Mouse (Mus musculus) ES-CJ7 (cell line): ENCODE measurements around the gene Tns3.
"Not testable (repeated sequence)": the region's sequence is repeated elsewhere in the genome, so short reads cannot be mapped to it uniquely, and the experiment has no call there.

Source experiments
- DNase-seq: peaks from one replicate; pipeline ENCODE4 v3.0.0; 2011; ENCODE audit warnings: low read depth, low spot score

The Tns3 gene

GRCm38 (mm10) chr11:8579789-8580188, 84.5 kb downstream of the Tns3 start:
- no peak for DNase-seq

GRCm38 (mm10) chr11:8575217-8576180, 88.8 kb downstream of the Tns3 start:
- DNase-seq, result peak; percentile 97

- DNase-seq, result no peak
These were observed 89.8 kb downstream of the Tns3 start for GRCm38 (mm10) chr11:8574562-8574961.

GRCm38 (mm10) chr11:8572762-8573161, 91.6 kb downstream of the Tns3 start:
- no peak for DNase-seq

- DNase-seq, result peak; percentile 98
These were observed 94.9 kb downstream of the Tns3 start for GRCm38 (mm10) chr11:8569232-8570028.

GRCm38 (mm10) chr11:8568829-8569228, 95.5 kb downstream of the Tns3 start:
- DNase-seq, result no peak

- DNase-seq, result peak; percentile 88
These were observed 98.0 kb downstream of the Tns3 start for GRCm38 (mm10) chr11:8566250-8566853.

- no peak for DNase-seq
These were observed 105.5 kb downstream of the Tns3 start for GRCm38 (mm10) chr11:8558761-8559282.

- no peak for DNase-seq
These were observed 106.1 kb downstream of the Tns3 start for GRCm38 (mm10) chr11:8558258-8558657.

- peak; percentile 38 for DNase-seq
These were observed 107.3 kb downstream of the Tns3 start for GRCm38 (mm10) chr11:8557006-8557405.

GRCm38 (mm10) chr11:8551710-8552109, 112.6 kb downstream of the Tns3 start:
- no peak for DNase-seq

- no peak for DNase-seq
These were observed 116.7 kb downstream of the Tns3 start for GRCm38 (mm10) chr11:8547661-8548060.

GRCm38 (mm10) chr11:8545798-8546197, 118.5 kb downstream of the Tns3 start:
- peak; percentile 57 for DNase-seq

- peak; percentile 28 for DNase-seq
These were observed 120.0 kb downstream of the Tns3 start for GRCm38 (mm10) chr11:8544355-8544754.

GRCm38 (mm10) chr11:8541222-8541815, 123.0 kb downstream of the Tns3 start:
- no peak for DNase-seq

GRCm38 (mm10) chr11:8539593-8540265, 124.6 kb downstream of the Tns3 start:
- DNase-seq, result no peak

- no peak for DNase-seq
These were observed 127.2 kb downstream of the Tns3 start for GRCm38 (mm10) chr11:8537013-8537614.

GRCm38 (mm10) chr11:8534893-8535292, 129.4 kb downstream of the Tns3 start:
- DNase-seq, result peak; percentile 74

- not testable (repeated sequence) for DNase-seq
These were observed 131.6 kb downstream of the Tns3 start for GRCm38 (mm10) chr11:8532771-8533170.

GRCm38 (mm10) chr11:8532112-8532747, 132.1 kb downstream of the Tns3 start:
- DNase-seq, result no peak
